Mouse (Mus musculus) megakaryocyte, adult 5-6 weeks (primary cell): ENCODE results near the gene Olfr1039. TPM values are rescaled to one million over a fixed set of nuclear protein-coding genes. Genes with fewer than 3 reads are reported as not detected.
"Not testable (repeated sequence)": the region's sequence is repeated elsewhere in the genome, so short reads cannot be mapped to it uniquely, and the experiment has no call there.

Source experiments
- ATAC-seq: 2 replicates; pipeline ENCODE4 v1.8.0; 2016; ENCODE audit warnings: mild to moderate bottlenecking, inconsistent platforms; ENCODE audit not compliant: poor library complexity, severe bottlenecking
- total RNA-seq, 2 experiments: library from RNA; stranded (forward) in 1 of 2; stranded (reverse) in 1 of 2; fragments of 153-499, 151-499 nt in 1 of 2; fragments of 221-1000, 200-1000 nt in 1 of 2; gene quantifications; 2 replicates each; pipeline versions ENCODE4 v1.2.3 to v1.2.4; 2015 to 2017

Gene Olfr1039
- total RNA-seq (2015) (not detected in 2 replicates), total RNA-seq (2017) (not detected in 2 replicates)

GRCm38 (mm10) chr2:86135828-86136227 is at the start of gene Olfr1039:
Gene Olfr1039 (minus strand): TSS chr2:86135928.
- no peak for ATAC-seq

GRCm38 (mm10) chr2:86179950-86180349 is 44.2 kb upstream of the Olfr1039 start:
- no peak for ATAC-seq

- ATAC-seq: no peak
These were observed 42.0 kb upstream of the Olfr1039 start, which contains the start of gene Olfr1044 for GRCm38 (mm10) chr2:86177720-86178119. Gene Olfr1044 (minus strand): TSS chr2:86177820.

GRCm38 (mm10) chr2:86175422-86175821 is 39.7 kb upstream of the Olfr1039 start:
- peak; percentile 88 for ATAC-seq

DNA sequence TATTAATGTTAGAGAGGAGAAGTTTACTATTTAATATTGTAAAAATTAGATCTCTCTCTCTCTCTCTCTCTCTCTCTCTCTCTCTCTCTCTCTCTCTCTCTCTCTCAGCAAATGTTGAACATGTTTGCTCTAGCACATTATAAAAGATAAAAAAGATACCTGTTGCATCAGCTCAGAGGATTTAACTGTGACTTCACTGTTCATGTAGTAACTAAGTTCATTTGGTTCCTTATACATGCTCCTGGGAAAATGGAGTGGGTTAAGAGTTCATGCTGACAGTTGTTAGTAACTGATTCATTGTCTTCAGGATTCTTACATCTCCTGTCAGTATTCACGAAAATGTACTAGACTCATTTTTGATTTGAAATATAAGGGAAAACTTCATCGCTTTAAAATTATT is 31.7 kb upstream of the Olfr1039 start, which contains the start of gene Olfr1043:
Gene Olfr1043, minus strand, starts transcription at position 101 of the 400 bp plus-strand sequence.
- ATAC-seq: no peak

GRCm38 (mm10) chr2:86161738-86162137 is 26.0 kb upstream of the Olfr1039 start, which contains the start of gene Olfr1042:
Gene Olfr1042 (minus strand): TSS chr2:86161838.
- no peak for ATAC-seq

GRCm38 (mm10) chr2:86146632-86147031 is 10.9 kb upstream of the Olfr1039 start, which contains the start of gene Olfr1040:
Gene Olfr1040 (minus strand): TSS chr2:86146732.
- no peak for ATAC-seq

DNA sequence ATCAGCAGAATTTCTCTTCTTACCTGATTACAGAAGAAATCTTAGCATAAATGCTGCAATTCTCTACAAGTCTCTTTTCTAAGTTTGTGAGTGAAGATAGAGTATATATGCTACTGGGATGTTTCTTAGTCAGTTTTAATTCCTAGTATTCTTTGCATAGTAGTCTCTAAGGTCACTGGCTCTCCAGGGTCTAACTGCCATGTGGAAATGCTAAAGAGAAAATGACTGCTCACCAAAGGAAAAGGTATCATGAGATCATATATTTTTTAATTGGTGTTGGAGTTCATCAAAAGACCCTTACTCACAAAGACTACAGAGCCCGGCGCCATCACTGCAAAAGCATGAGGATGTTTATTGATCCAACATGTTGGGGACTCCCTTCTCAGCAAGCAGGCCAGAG is 48.4 kb downstream of the Olfr1039 start, which contains the start of gene Olfr1037:
Gene Olfr1037, minus strand, starts transcription at position 101 of the 400 bp plus-strand sequence.
- ATAC-seq: no peak

GRCm38 (mm10) chr2:86080478-86080877 is 55.2 kb downstream of the Olfr1039 start:
- ATAC-seq: not testable (repeated sequence)

Other genes with a start within 250 kb of the Olfr1039 start
- gene Olfr1024, start 230.9 kb downstream of the Olfr1039 start, total RNA-seq (2015): not detected in 2 replicates
- not detected in 2 replicates for gene Olfr1024, start 230.9 kb downstream of the Olfr1039 start, total RNA-seq (2017)
- gene Olfr1025-ps1, start 220.7 kb downstream of the Olfr1039 start, total RNA-seq (2015): not detected in 2 replicates
- not detected in 2 replicates for gene Olfr1025-ps1, start 220.7 kb downstream of the Olfr1039 start, total RNA-seq (2017)
- gene Olfr1026, start 214.4 kb downstream of the Olfr1039 start, total RNA-seq (2015): not detected in 2 replicates
- not detected in 2 replicates for gene Olfr1026, start 214.4 kb downstream of the Olfr1039 start, total RNA-seq (2017)
- not detected in 2 replicates for gene Olfr1028, start 185.5 kb downstream of the Olfr1039 start, total RNA-seq (2015)
- not detected in 2 replicates for gene Olfr1028, start 185.5 kb downstream of the Olfr1039 start, total RNA-seq (2017)
- gene Olfr1029, start 162.0 kb downstream of the Olfr1039 start, total RNA-seq (2015): 0.57 TPM in 1 of 2 replicates, not detected in the other
- not detected in 2 replicates for gene Olfr1029, start 162.0 kb downstream of the Olfr1039 start, total RNA-seq (2017)
- not detected in 2 replicates for gene Olfr1030, start 156.7 kb downstream of the Olfr1039 start, total RNA-seq (2015)
- not detected in 2 replicates for gene Olfr1030, start 156.7 kb downstream of the Olfr1039 start, total RNA-seq (2017)
- not detected in 2 replicates for gene Olfr1031, start 145.6 kb downstream of the Olfr1039 start, total RNA-seq (2015)
- gene Olfr1031, start 145.6 kb downstream of the Olfr1039 start, total RNA-seq (2017): not detected in 2 replicates
- not detected in 2 replicates for gene Olfr1032, start 130.4 kb downstream of the Olfr1039 start, total RNA-seq (2015)
- not detected in 2 replicates for gene Olfr1032, start 130.4 kb downstream of the Olfr1039 start, total RNA-seq (2017)
- gene Olfr1033, start 115.3 kb downstream of the Olfr1039 start, total RNA-seq (2015): 0.09 and 0.45 TPM in 2 replicates
- 0.07 TPM in 1 of 2 replicates, not detected in the other for gene Olfr1033, start 115.3 kb downstream of the Olfr1039 start, total RNA-seq (2017)
- gene Olfr1034, start 90.1 kb downstream of the Olfr1039 start, total RNA-seq (2015): not detected in 2 replicates
- gene Olfr1034, start 90.1 kb downstream of the Olfr1039 start, total RNA-seq (2017): not detected in 2 replicates
- gene Olfr1036, start 61.9 kb downstream of the Olfr1039 start, total RNA-seq (2015): not detected in 2 replicates
- not detected in 2 replicates for gene Olfr1036, start 61.9 kb downstream of the Olfr1039 start, total RNA-seq (2017)
- not detected in 2 replicates for gene Olfr1037, start 48.5 kb downstream of the Olfr1039 start, total RNA-seq (2015)
- not detected in 2 replicates for gene Olfr1037, start 48.5 kb downstream of the Olfr1039 start, total RNA-seq (2017)
- gene Olfr1040, start 10.8 kb upstream of the Olfr1039 start, total RNA-seq (2015): not detected in 2 replicates
- gene Olfr1040, start 10.8 kb upstream of the Olfr1039 start, total RNA-seq (2017): not detected in 2 replicates
- gene Olfr1042, start 25.9 kb upstream of the Olfr1039 start, total RNA-seq (2015): not detected in 2 replicates
- gene Olfr1042, start 25.9 kb upstream of the Olfr1039 start, total RNA-seq (2017): not detected in 2 replicates
- gene Olfr1043, start 31.6 kb upstream of the Olfr1039 start, total RNA-seq (2015): not detected in 2 replicates
- gene Olfr1043, start 31.6 kb upstream of the Olfr1039 start, total RNA-seq (2017): not detected in 2 replicates
- gene Olfr1044, start 41.9 kb upstream of the Olfr1039 start, total RNA-seq (2015): not detected in 2 replicates
- not detected in 2 replicates for gene Olfr1044, start 41.9 kb upstream of the Olfr1039 start, total RNA-seq (2017)
- gene Olfr52, start 49.8 kb upstream of the Olfr1039 start, total RNA-seq (2015): not detected in 2 replicates
- gene Olfr52, start 49.8 kb upstream of the Olfr1039 start, total RNA-seq (2017): not detected in 2 replicates
- not detected in 2 replicates for gene Olfr1045, start 67.1 kb upstream of the Olfr1039 start, total RNA-seq (2015)
- not detected in 2 replicates for gene Olfr1045, start 67.1 kb upstream of the Olfr1039 start, total RNA-seq (2017)
- not detected in 2 replicates for gene Olfr1046, start 83.4 kb upstream of the Olfr1039 start, total RNA-seq (2015)
- not detected in 2 replicates for gene Olfr1046, start 83.4 kb upstream of the Olfr1039 start, total RNA-seq (2017)
- not detected in 2 replicates for gene Olfr1047, start 95.5 kb upstream of the Olfr1039 start, total RNA-seq (2015)
- not detected in 2 replicates for gene Olfr1047, start 95.5 kb upstream of the Olfr1039 start, total RNA-seq (2017)
- not detected in 2 replicates for gene Olfr1048, start 104.4 kb upstream of the Olfr1039 start, total RNA-seq (2015)
- not detected in 2 replicates for gene Olfr1048, start 104.4 kb upstream of the Olfr1039 start, total RNA-seq (2017)
- not detected in 2 replicates for gene Olfr1049, start 122.4 kb upstream of the Olfr1039 start, total RNA-seq (2015)
- 0.37 TPM in 1 of 2 replicates, not detected in the other for gene Olfr1049, start 122.4 kb upstream of the Olfr1039 start, total RNA-seq (2017)
- gene Olfr1051, start 143.2 kb upstream of the Olfr1039 start, total RNA-seq (2015): not detected in 2 replicates
- not detected in 2 replicates for gene Olfr1051, start 143.2 kb upstream of the Olfr1039 start, total RNA-seq (2017)
- not detected in 2 replicates for gene Olfr1052, start 156.5 kb upstream of the Olfr1039 start, total RNA-seq (2015)
- gene Olfr1052, start 156.5 kb upstream of the Olfr1039 start, total RNA-seq (2017): not detected in 2 replicates
- gene Olfr1053, start 179.4 kb upstream of the Olfr1039 start, total RNA-seq (2015): not detected in 2 replicates
- not detected in 2 replicates for gene Olfr1053, start 179.4 kb upstream of the Olfr1039 start, total RNA-seq (2017)
- not detected in 2 replicates for gene Olfr1054, start 199.5 kb upstream of the Olfr1039 start, total RNA-seq (2015)
- gene Olfr1054, start 199.5 kb upstream of the Olfr1039 start, total RNA-seq (2017): not detected in 2 replicates
- gene Olfr1055, start 214.4 kb upstream of the Olfr1039 start, total RNA-seq (2015): not detected in 2 replicates
- not detected in 2 replicates for gene Olfr1055, start 214.4 kb upstream of the Olfr1039 start, total RNA-seq (2017)
- not detected in 2 replicates for gene Olfr1056, start 226.5 kb upstream of the Olfr1039 start, total RNA-seq (2015)
- gene Olfr1056, start 226.5 kb upstream of the Olfr1039 start, total RNA-seq (2017): not detected in 2 replicates
- gene Olfr1057, start 242.5 kb upstream of the Olfr1039 start, total RNA-seq (2015): not detected in 2 replicates
- gene Olfr1057, start 242.5 kb upstream of the Olfr1039 start, total RNA-seq (2017): not detected in 2 replicates